Mouse (Mus musculus) c-Kit-negative CD71-positive TER-119-positive erythroid progenitor cells, embryonic 14.5 days (primary cell): ENCODE results near the gene Apol9b.
A peak's percentile ranks its signal among the peaks of the same experiment; 100 is the strongest.

Source experiments
- DNase-seq: peaks from one replicate; pipeline ENCODE4 v3.0.0-alpha.2; 2013; ENCODE audit warnings: low read depth, low spot score

Apol9b gene

DNA sequence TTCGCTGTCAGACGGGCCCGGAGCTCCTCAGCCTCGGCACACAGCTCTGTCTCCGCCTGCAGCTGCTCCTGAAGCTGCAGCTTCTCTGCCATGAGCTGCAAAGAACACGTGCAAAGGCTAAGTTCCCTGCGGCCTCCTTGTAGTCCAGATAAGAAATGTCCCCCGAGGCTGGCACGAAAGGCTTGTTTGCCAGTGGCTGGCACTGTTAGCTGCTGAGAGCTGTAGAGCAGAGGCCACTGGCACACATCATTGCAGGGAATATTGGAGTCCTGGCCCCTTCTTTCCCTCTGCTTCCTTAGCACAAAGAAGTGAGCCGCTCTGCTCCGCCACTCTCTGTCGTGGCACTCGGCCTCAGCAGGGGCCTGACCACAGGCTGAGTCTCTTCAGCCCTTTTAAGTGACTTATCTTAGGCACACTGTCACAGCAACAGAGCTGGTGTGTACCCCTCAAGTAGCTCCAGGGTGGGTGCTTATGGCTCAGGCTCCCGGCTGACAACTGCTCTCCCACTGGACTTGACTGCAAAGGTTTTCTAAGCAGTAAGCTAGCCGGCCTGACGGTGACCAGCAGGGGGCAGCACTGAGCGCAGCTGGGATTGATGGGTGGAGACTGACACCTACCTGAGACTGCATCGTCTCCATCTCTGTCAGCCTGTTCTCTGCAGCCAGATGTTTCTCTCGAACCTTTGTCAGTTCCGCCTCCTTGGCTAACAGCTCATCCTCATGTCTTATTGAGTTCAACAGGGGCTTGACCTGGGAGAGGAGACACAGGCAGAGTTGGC lies 46.5 kb downstream of the Apol9b start:
- peak; percentile 63 for DNase-seq

DNA sequence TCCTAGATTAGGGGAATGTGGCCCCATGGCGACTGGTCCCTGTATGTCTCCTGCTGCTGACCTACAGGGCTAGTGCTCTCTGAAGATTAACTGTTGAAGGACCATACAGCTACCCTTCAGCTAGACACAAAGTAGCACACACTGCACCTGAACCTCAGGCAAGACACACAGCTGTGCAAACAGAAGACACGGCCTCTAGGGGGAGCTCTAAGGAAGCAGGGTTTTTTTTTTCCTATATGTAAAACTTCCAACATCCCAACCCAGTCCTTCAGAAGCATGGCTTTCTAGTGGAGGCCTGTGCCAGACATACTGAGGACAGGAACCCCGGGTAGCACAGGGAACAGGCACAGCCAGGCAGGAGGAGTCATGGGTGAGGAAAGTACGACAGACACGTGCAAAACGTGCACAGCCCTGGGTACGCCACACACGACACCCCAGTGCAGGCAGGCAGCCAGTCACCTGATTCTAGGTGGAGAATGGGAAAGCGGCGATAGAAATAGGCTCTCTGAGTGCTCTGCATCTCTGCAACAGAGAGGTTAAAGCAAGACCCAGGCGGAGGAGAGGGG lies 53.7 kb downstream of the Apol9b start:
- DNase-seq, result no peak

DNA sequence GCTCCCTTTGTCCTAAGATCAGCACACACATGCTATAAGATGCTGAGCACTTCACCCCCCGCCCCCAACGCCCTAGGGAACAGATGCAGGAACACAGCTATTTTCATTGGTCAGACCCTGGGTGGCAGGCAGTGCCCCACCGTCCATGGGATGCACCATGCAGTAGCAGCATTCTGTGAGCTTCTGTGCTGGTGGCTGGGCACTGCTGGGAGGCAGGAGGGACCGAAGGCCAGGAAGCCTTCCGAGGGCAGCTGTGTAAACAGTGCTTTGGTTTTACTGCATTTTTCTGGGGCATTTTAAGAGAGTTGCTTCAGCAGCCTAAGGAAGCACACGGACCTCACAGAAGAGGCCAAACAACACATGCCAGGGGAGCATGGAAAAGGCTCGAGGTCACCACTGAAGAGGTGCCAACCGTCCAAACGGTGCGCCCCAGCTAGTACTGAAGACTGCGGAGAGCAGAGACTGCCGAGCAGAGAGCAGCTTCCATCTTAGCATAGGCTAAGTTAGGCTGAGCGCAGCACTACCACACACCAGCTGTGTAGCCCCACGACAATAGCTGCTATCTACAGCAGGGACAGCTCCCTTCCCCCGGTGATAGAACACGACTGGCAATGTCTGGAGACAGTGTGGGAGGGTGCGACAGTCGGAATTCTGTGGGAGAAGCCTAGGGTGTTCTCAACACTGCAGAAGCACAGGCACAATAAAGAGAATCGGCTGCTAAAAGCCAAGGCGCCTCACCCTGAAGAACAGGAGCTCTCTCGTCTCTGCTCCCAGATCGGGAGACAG lies 55.4 kb downstream of the Apol9b start:
- no peak for DNase-seq

DNA sequence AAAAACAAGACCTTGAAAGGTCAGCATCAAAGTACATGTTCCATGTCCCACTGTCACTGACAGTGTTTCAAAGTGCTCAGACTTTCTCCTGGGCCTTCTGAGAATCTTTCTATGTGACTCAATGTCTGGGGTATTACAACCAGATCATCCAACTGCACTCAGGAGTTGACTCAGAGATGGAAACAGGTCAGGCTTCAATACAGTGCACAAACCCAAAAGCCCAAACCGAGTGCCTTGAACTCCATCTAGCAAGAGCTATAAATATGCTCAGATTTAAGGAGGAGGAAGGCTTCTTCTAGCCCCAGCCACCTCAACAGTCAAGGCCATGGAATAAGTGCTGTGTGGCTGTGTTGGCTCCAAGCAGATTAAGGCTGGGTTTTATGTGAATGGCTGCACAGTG lies 57.0 kb downstream of the Apol9b start:
- DNase-seq, result no peak
